7 mouse cellular contexts compared by ENCODE assay signal in genomic region chr17:14202291-14203030, GRCm38 (mm10). TPM values are rescaled to one million over a fixed set of nuclear protein-coding genes. Genes with fewer than 3 reads are reported as not detected.
A peak's percentile ranks its signal among the peaks of the same experiment; 100 is the strongest.
DNase-seq lines count a peak whose midpoint lies in the region; ATAC-seq lines count a peak whose summit lies in the region.

No protein-coding gene starts in this region.

- peak overlapping the region; percentile 85 for H3K4me2 ChIP-seq in forebrain, embryonic 13.5 days
- peak overlapping the region; percentile 92 for H3K4me2 ChIP-seq in midbrain, embryonic 15.5 days

- H3K27me3 ChIP-seq in forebrain, embryonic 13.5 days, result peaks cover 52% of the 10 kb centered on the region
- H3K27me3 ChIP-seq in midbrain, embryonic 15.5 days (replicated peaks), result peaks cover 51% of the 10 kb centered on the region

- peak; percentile 26 for DNase-seq in right cerebral cortex, postnatal 14 days
- no peak for DNase-seq in right cerebral cortex, postnatal 25 days
- peak; percentile 84 for DNase-seq in kidney, postnatal 10 days
- no peak for DNase-seq in adrenal gland, postnatal 25 days
- no peak for DNase-seq in thymus, postnatal 14 days

- H3K4me1 ChIP-seq in forebrain, embryonic 13.5 days, result peaks cover 30% of the 10 kb centered on the region
- H3K4me1 ChIP-seq in midbrain, embryonic 15.5 days, result peaks cover 27% of the 10 kb centered on the region

- H3K9me3 ChIP-seq in forebrain, embryonic 13.5 days (replicated peaks), result no peaks in the 10 kb centered on the region
- H3K9me3 ChIP-seq in midbrain, embryonic 15.5 days, result no peaks in the 10 kb centered on the region

- 0 out of 2 replicates have a peak overlapping the region, but pooled peaks have one; percentile 69 for H3K9ac ChIP-seq in forebrain, embryonic 13.5 days
- H3K9ac ChIP-seq in midbrain, embryonic 15.5 days, result peak overlapping the region; percentile 54; the same call in 1 of the 2 replicates

- H3K36me3 ChIP-seq in forebrain, embryonic 13.5 days (ENCODE audit: poor library complexity, severe bottlenecking), result no peaks in the 10 kb centered on the region
- H3K36me3 ChIP-seq in midbrain, embryonic 15.5 days (replicated peaks), result no peaks in the 10 kb centered on the region

- peak overlapping the region; percentile 56 for H3K4me3 ChIP-seq in forebrain, embryonic 13.5 days
- peak overlapping the region; percentile 68 for H3K4me3 ChIP-seq in midbrain, embryonic 15.5 days

- no peak overlapping the region for H3K27ac ChIP-seq in forebrain, embryonic 13.5 days
- H3K27ac ChIP-seq in midbrain, embryonic 15.5 days, result no peak overlapping the region

- 2% methylated on average over 18 of the region's 18 CpGs for WGBS in forebrain, embryonic 13.5 days
- 2% methylated on average over 18 of the region's 18 CpGs for WGBS in midbrain, embryonic 15.5 days

- peak; percentile 2; the same call in 1 of the 2 replicates for ATAC-seq in forebrain, embryonic 13.5 days
- ATAC-seq in midbrain, embryonic 15.5 days (replicated peaks), result 0 out of 2 replicates have a peak, but pooled peaks have one; percentile 7

RNA-seq across cellular contexts. Expression of gene Dact2, which starts 1.6 kb away (rescaled TPM):
- 0.88 and 0.91 TPM in 2 replicates for polyA plus RNA-seq in forebrain, embryonic 13.5 days (2015; fragmentation: Nextera tagmentation; extraction: Ambion mirVana)
- polyA plus RNA-seq in midbrain, embryonic 15.5 days (2015; fragmentation: Nextera tagmentation; extraction: Ambion mirVana), result 1.7 and 2.9 TPM in 2 replicates
- total RNA-seq in adrenal gland, postnatal 25 days (2021), result 0.57 and 0.85 TPM in 2 replicates

Comparison
In these comparisons a context has a peak if more than half of its experiments do, and no peak if none do; other contexts are left out.
1. DNase-seq: peak in right cerebral cortex, postnatal 14 days (single experiment) and kidney, postnatal 10 days (single experiment); none in right cerebral cortex, postnatal 25 days (single experiment), adrenal gland, postnatal 25 days (single experiment) and thymus, postnatal 14 days (single experiment).